Mouse (Mus musculus) embryonic fibroblast, embryonic 13.5 days (primary cell): Measurements from ENCODE around the gene Rack1.

ENCODE experiments used
- CTCF ChIP-seq: IDR thresholded peaks from 2 replicates; pipeline ENCODE4 v1.5.1; 2011; ENCODE audit warnings: mild to moderate bottlenecking, control low read depth, low read length, moderate library complexity, borderline replicate concordance; ENCODE audit not compliant: insufficient read depth
- POLR2A ChIP-seq: IDR thresholded peaks from 2 replicates; pipeline ENCODE4 v1.6.1; 2011; ENCODE audit warnings: low read depth, mild to moderate bottlenecking, control low read depth, low read length, moderate library complexity

DNA sequence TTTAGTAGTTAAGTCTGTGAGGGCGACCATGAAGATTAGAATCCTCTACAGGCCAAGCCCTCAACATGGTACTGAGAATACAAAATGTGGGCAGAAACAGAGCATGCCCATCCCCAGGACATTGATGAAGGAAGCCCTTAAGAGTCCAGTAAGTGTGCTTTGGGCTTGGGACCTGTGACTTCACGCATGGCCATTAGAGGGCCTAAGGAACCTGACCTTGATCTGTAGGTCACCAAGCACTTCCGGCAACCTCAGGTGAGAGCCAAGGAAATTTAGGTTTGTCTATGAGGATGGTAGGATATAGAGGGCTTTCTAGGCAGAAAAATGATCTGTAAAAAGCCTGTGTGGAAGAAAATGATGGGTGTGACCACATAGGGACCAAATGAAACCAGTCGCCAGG is 3.8 kb upstream of the Rack1 start:
- no peak for TF ChIP-seq CTCF
- TF ChIP-seq POLR2A, result no peak
